Mouse (Mus musculus): Measurements from ENCODE around the gene Kdm5a.

Kdm5a gene

GRCm38 (mm10) chr6:120363688-120364522, at the start of gene Kdm5a, which contains the start of gene Ccdc77:
Gene Kdm5a, plus strand, starts transcription at chr6:120364124.
Gene Ccdc77, minus strand, starts transcription at chr6:120364374.
- DNase-seq (ENCODE audit: low spot score in 2 of 2): peak; percentile 74 to 88

GRCm38 (mm10) chr6:120318303-120318940, 45.5 kb upstream of the Kdm5a start:
- no peak for DNase-seq (ENCODE audit: low spot score in 2 of 2)

- no peak for DNase-seq (ENCODE audit: low spot score in 2 of 2)
Measured at GRCm38 (mm10) chr6:120319129-120319528, 44.8 kb upstream of the Kdm5a start.

- no peak for DNase-seq (ENCODE audit: low spot score in 2 of 2)
Measured at GRCm38 (mm10) chr6:120320369-120320768, 43.6 kb upstream of the Kdm5a start.

- DNase-seq (ENCODE audit: low spot score in 2 of 2): peak in 1 of 2 experiments; percentile 62
Measured at GRCm38 (mm10) chr6:120324295-120324927, 39.5 kb upstream of the Kdm5a start.

- no peak for DNase-seq (ENCODE audit: low spot score in 2 of 2)
Measured at GRCm38 (mm10) chr6:120332351-120332750, 31.6 kb upstream of the Kdm5a start.

- DNase-seq (ENCODE audit: low spot score in 2 of 2): no peak
Measured at GRCm38 (mm10) chr6:120343992-120344391, 19.9 kb upstream of the Kdm5a start.

- DNase-seq (ENCODE audit: low spot score in 2 of 2): no peak
Measured at GRCm38 (mm10) chr6:120349018-120349417, 14.9 kb upstream of the Kdm5a start.

- DNase-seq (ENCODE audit: low spot score in 2 of 2): no peak
Measured at GRCm38 (mm10) chr6:120356478-120356877, 7.4 kb upstream of the Kdm5a start.

GRCm38 (mm10) chr6:120356951-120357945, 6.7 kb upstream of the Kdm5a start:
- peak; percentile 44 to 73 for DNase-seq (ENCODE audit: low spot score in 2 of 2)

GRCm38 (mm10) chr6:120362124-120362523, 1.8 kb upstream of the Kdm5a start:
- DNase-seq (ENCODE audit: low spot score in 2 of 2): no peak

GRCm38 (mm10) chr6:120362774-120363687, 893 bp upstream of the Kdm5a start:
- no peak for DNase-seq (ENCODE audit: low spot score in 2 of 2)

GRCm38 (mm10) chr6:120364523-120364905, 590 bp downstream of the Kdm5a start:
- peak in 1 of 2 experiments; percentile 22 for DNase-seq (ENCODE audit: low spot score in 2 of 2)

- no peak for DNase-seq (ENCODE audit: low spot score in 2 of 2)
Measured at GRCm38 (mm10) chr6:120365051-120365450, 1.1 kb downstream of the Kdm5a start.

GRCm38 (mm10) chr6:120376736-120377135, 12.8 kb downstream of the Kdm5a start:
- no peak for DNase-seq (ENCODE audit: low spot score in 2 of 2)

GRCm38 (mm10) chr6:120390054-120390453, 26.1 kb downstream of the Kdm5a start:
- no peak for DNase-seq (ENCODE audit: low spot score in 2 of 2)

- no peak for DNase-seq (ENCODE audit: low spot score in 2 of 2)
Measured at GRCm38 (mm10) chr6:120392811-120393210, 28.9 kb downstream of the Kdm5a start.

GRCm38 (mm10) chr6:120395622-120396345, 31.9 kb downstream of the Kdm5a start:
- DNase-seq (ENCODE audit: low spot score in 2 of 2): no peak

GRCm38 (mm10) chr6:120403936-120404335, 40.0 kb downstream of the Kdm5a start:
- no peak for DNase-seq (ENCODE audit: low spot score in 2 of 2)

All from cerebellum, postnatal 4 days (tissue).